Mouse (Mus musculus): ENCODE data around the gene Rnf10. TPM values are rescaled to one million over a fixed set of nuclear protein-coding genes. Genes with fewer than 3 reads are reported as not detected.

Rnf10 gene
- polyA plus RNA-seq, 1 experiment from 2014 or later: 94.0 TPM

Other genes with a start within 250 kb of the Rnf10 start
- gene Gm10401, start 174.6 kb downstream of the Rnf10 start, polyA plus RNA-seq (2014; fragmentation: Nextera tagmentation; extraction: Ambion mirVana): 53.0 and 60.9 TPM in 2 replicates
- 11.3 and 11.7 TPM in 2 replicates for gene Acads, start 153.6 kb downstream of the Rnf10 start, polyA plus RNA-seq (2014; fragmentation: Nextera tagmentation; extraction: Ambion mirVana)
- 27.9 and 33.9 TPM in 2 replicates for gene Unc119b, start 137.9 kb downstream of the Rnf10 start, polyA plus RNA-seq (2014; fragmentation: Nextera tagmentation; extraction: Ambion mirVana)
- gene Mlec, start 114.7 kb downstream of the Rnf10 start, polyA plus RNA-seq (2014; fragmentation: Nextera tagmentation; extraction: Ambion mirVana): 23.9 and 26.2 TPM in 2 replicates
- gene Cabp1, start 78.5 kb downstream of the Rnf10 start, polyA plus RNA-seq (2014; fragmentation: Nextera tagmentation; extraction: Ambion mirVana): 28.1 and 30.3 TPM in 2 replicates
- 116 and 121 TPM in 2 replicates for gene Pop5, start 37.1 kb downstream of the Rnf10 start, polyA plus RNA-seq (2014; fragmentation: Nextera tagmentation; extraction: Ambion mirVana)
- gene Coq5, start 6.8 kb upstream of the Rnf10 start, polyA plus RNA-seq (2014; fragmentation: Nextera tagmentation; extraction: Ambion mirVana): 58.5 and 61.8 TPM in 2 replicates
- gene Dynll1, start 28.1 kb upstream of the Rnf10 start, polyA plus RNA-seq (2014; fragmentation: Nextera tagmentation; extraction: Ambion mirVana): 1,143 and 1,163 TPM in 2 replicates
- 123 and 140 TPM in 2 replicates for gene Srsf9, start 54.3 kb upstream of the Rnf10 start, polyA plus RNA-seq (2014; fragmentation: Nextera tagmentation; extraction: Ambion mirVana)
- gene Gatc, start 68.3 kb upstream of the Rnf10 start, polyA plus RNA-seq (2014; fragmentation: Nextera tagmentation; extraction: Ambion mirVana): 45.4 and 53.5 TPM in 2 replicates
- gene Triap1, start 68.3 kb upstream of the Rnf10 start, polyA plus RNA-seq (2014; fragmentation: Nextera tagmentation; extraction: Ambion mirVana): 54.5 and 59.2 TPM in 2 replicates
- gene Cox6a1, start 76.1 kb upstream of the Rnf10 start, polyA plus RNA-seq (2014; fragmentation: Nextera tagmentation; extraction: Ambion mirVana): 1,051 and 1,284 TPM in 2 replicates
- 55.1 and 55.4 TPM in 2 replicates for gene Msi1, start 156.7 kb upstream of the Rnf10 start, polyA plus RNA-seq (2014; fragmentation: Nextera tagmentation; extraction: Ambion mirVana)
- gene Pla2g1b, start 193.4 kb upstream of the Rnf10 start, polyA plus RNA-seq (2014; fragmentation: Nextera tagmentation; extraction: Ambion mirVana): 0.58 TPM in 1 of 2 replicates, not detected in the other
- 26.0 and 32.6 TPM in 2 replicates for gene Sirt4, start 211.8 kb upstream of the Rnf10 start, polyA plus RNA-seq (2014; fragmentation: Nextera tagmentation; extraction: Ambion mirVana)
- 8.5 and 11.1 TPM in 2 replicates for gene Pxn, start 233.8 kb upstream of the Rnf10 start, polyA plus RNA-seq (2014; fragmentation: Nextera tagmentation; extraction: Ambion mirVana)